Mouse (Mus musculus): ENCODE results near the gene Rufy1. TPM values are rescaled to one million over a fixed set of nuclear protein-coding genes. Genes with fewer than 3 reads are reported as not detected.
"Not testable (repeated sequence)": the region's sequence is repeated elsewhere in the genome, so short reads cannot be mapped to it uniquely, and the experiment has no call there.

Rufy1 gene
- polyA plus RNA-seq, 1 experiment from 2014 or later = 27.4 TPM

DNA sequence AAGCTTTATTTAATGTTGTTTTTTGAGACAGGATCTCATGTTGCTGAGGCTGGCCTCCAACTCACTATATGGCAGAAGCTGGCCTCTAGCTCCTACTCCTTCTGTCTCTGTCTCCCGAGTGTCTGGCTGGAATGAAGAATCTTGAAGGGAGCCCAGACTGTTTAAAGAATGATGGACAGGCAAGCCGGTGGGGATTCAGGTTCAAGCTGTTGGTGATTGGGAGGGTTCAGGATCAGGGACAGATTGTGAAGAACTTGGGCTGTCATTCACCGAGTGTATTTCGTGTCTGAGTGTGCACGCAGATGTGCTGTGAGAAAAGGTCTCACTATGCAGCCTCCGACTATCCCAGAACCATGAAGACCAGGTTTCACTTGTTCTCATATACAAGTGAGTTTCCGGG is 25.5 kb upstream of the Rufy1 start:
- Histone ChIP-seq H3K36me3 (ENCODE audit: insufficient read depth, low read length) (no peaks in the 10 kb centered on the region), H3K27me3 (ENCODE audit: insufficient read depth, low read length) (peaks cover 10% of the 10 kb centered on the region; the same call in 1 of the 2 replicates), H3K4me2 (replicated peaks; ENCODE audit: low read depth, low read length) (no peak overlapping the region), H3K9ac (replicated peaks; ENCODE audit: low read length) (no peak overlapping the region), H3K4me3 (ENCODE audit: low read length) (no peak overlapping the region), H3K27ac (ENCODE audit: low read length) (no peak overlapping the region), H3K9me3 (ENCODE audit: low read length) (no peaks in the 10 kb centered on the region), H3K4me1 (ENCODE audit: insufficient read depth, low read length) (peaks cover 13% of the 10 kb centered on the region)
- no peak for ATAC-seq (ENCODE audit: low FRiP score, low TSS enrichment)
- 62% methylated on average over 7 of the region's 7 CpGs for WGBS

GRCm38 (mm10) chr11:50454934-50455333 is 24.0 kb upstream of the Rufy1 start:
- no peaks in the 10 kb centered on the region for H3K36me3 ChIP-seq (ENCODE audit: insufficient read depth, low read length)
- ATAC-seq (ENCODE audit: low FRiP score, low TSS enrichment) = no peak
- 76% methylated on average over 6 of the region's 6 CpGs for WGBS
- peaks cover 10% of the 10 kb centered on the region; the same call in 1 of the 2 replicates for H3K27me3 ChIP-seq (ENCODE audit: insufficient read depth, low read length)
- H3K9me3 ChIP-seq (ENCODE audit: low read length) = no peaks in the 10 kb centered on the region
- no peak overlapping the region for H3K9ac ChIP-seq (replicated peaks; ENCODE audit: low read length)
- H3K27ac ChIP-seq (ENCODE audit: low read length) = no peak overlapping the region
- H3K4me3 ChIP-seq (ENCODE audit: low read length) = no peak overlapping the region
- H3K4me2 ChIP-seq (replicated peaks; ENCODE audit: low read depth, low read length) = no peak overlapping the region
- H3K4me1 ChIP-seq (ENCODE audit: insufficient read depth, low read length) = peaks cover 13% of the 10 kb centered on the region

DNA sequence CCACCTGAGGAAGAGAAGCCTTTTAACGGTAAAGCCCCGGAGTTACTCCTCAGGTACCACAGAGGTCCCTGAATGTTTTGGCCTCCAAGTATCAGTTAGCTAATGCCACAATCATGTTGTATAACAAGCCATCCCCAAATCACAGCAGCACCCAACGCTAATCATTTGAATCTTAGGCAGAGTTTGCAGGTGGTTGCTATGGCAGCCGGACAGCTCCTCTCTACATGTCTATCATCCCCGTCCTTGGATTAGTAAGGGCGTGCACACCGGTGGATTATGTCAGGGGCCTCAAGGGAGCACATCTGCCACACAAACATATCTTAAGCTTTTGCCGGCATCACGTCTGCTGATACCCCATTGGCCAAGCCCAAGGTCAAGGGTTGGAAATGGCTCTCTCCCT is 19.3 kb upstream of the Rufy1 start:
- 79% methylated on average over 9 of the region's 9 CpGs for WGBS
- Histone ChIP-seq H3K9ac (replicated peaks; ENCODE audit: low read length) (no peak overlapping the region), H3K4me2 (replicated peaks; ENCODE audit: low read depth, low read length) (no peak overlapping the region), H3K4me1 (ENCODE audit: insufficient read depth, low read length) (no peaks in the 10 kb centered on the region), H3K4me3 (ENCODE audit: low read length) (no peak overlapping the region), H3K9me3 (ENCODE audit: low read length) (no peaks in the 10 kb centered on the region), H3K27ac (ENCODE audit: low read length) (no peak overlapping the region), H3K27me3 (ENCODE audit: insufficient read depth, low read length) (no peaks in the 10 kb centered on the region), H3K36me3 (ENCODE audit: insufficient read depth, low read length) (no peaks in the 10 kb centered on the region)
- no peak for ATAC-seq (ENCODE audit: low FRiP score, low TSS enrichment)

GRCm38 (mm10) chr11:50448163-50448562 is 17.2 kb upstream of the Rufy1 start:
- H3K4me1 ChIP-seq (ENCODE audit: insufficient read depth, low read length); H3K27me3 ChIP-seq (ENCODE audit: insufficient read depth, low read length); H3K27ac ChIP-seq (ENCODE audit: low read length); H3K4me3 ChIP-seq (ENCODE audit: low read length); H3K9me3 ChIP-seq (ENCODE audit: low read length); H3K4me2 ChIP-seq (replicated peaks; ENCODE audit: low read depth, low read length); H3K9ac ChIP-seq (replicated peaks; ENCODE audit: low read length); H3K36me3 ChIP-seq (ENCODE audit: insufficient read depth, low read length); ATAC-seq (ENCODE audit: low FRiP score, low TSS enrichment): not testable (repeated sequence)
- 37% methylated on average over 8 of the region's 8 CpGs for WGBS

DNA sequence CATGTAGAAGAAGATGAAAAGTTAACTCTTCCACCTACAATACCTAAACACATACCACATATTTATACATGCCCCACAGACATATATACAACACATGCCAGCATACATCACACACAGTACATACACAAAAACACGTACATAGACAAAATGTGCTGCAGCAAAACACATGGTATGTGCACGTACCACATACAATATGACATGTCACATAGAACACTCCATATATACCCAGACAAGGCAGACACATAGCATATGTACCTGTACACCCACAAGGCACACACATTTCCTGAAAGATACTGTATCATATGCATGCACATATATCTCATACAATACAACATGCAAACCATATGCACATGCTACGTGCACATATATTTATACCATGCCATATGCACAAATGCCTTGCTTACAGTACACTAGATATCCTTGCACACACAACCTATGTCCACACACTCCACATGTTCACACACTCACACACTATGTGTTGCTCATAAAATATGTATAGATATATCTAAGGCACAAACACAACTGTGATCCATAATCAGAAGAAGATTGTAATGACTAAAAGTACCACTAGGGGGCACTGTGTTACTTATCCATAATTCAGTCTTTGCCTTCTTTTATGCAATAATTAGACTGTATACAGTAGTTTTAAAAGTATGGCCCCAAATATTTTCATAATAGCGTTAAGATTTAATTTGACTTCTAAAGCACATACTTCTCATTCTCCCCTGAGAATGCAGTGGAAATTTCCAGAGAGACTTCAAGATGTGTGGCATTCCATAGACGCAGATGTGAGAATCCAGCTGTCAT is 12.5 kb upstream of the Rufy1 start:
- H3K4me3 ChIP-seq (ENCODE audit: low read length) = no peak overlapping the region
- no peaks in the 10 kb centered on the region for H3K36me3 ChIP-seq (ENCODE audit: insufficient read depth, low read length)
- H3K9ac ChIP-seq (replicated peaks; ENCODE audit: low read length) = no peak overlapping the region
- no peak overlapping the region for H3K27ac ChIP-seq (ENCODE audit: low read length)
- no peak for ATAC-seq (ENCODE audit: low FRiP score, low TSS enrichment)
- 71% methylated on average over 5 of the region's 5 CpGs for WGBS
- H3K27me3 ChIP-seq (ENCODE audit: insufficient read depth, low read length) = 0 out of 2 replicates have a peak, but pooled peaks cover 2% of the 10 kb centered on the region
- no peak overlapping the region for H3K4me2 ChIP-seq (replicated peaks; ENCODE audit: low read depth, low read length)
- H3K9me3 ChIP-seq (ENCODE audit: low read length) = no peaks in the 10 kb centered on the region
- no peaks in the 10 kb centered on the region for H3K4me1 ChIP-seq (ENCODE audit: insufficient read depth, low read length)

DNA sequence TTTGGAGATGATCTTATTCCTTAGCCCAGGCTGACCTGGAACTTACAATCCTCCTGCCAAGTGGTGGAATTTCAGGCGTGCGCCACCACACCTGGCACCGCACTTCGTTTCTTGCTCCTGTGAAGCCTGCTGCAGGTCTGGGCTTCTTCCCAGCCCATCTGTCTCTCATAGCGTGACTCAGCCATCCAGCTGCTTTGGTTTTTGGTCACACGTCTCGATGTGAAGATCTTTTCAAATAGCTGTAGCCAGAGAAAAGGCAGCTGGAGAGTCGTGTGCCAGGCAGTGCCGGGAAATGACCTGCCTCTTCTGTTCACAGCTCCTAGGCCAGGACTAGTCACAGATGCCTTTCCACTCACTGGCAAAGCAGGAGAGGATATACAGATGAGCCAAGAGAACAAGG is 10.7 kb upstream of the Rufy1 start:
- no peak overlapping the region for H3K4me2 ChIP-seq (replicated peaks; ENCODE audit: low read depth, low read length)
- WGBS = 67% methylated on average over 9 of the region's 9 CpGs
- no peak overlapping the region for H3K4me3 ChIP-seq (ENCODE audit: low read length)
- H3K4me1 ChIP-seq (ENCODE audit: insufficient read depth, low read length) = no peaks in the 10 kb centered on the region
- H3K27me3 ChIP-seq (ENCODE audit: insufficient read depth, low read length) = 0 out of 2 replicates have a peak, but pooled peaks cover 2% of the 10 kb centered on the region
- ATAC-seq (ENCODE audit: low FRiP score, low TSS enrichment) = no peak
- H3K27ac ChIP-seq (ENCODE audit: low read length) = no peak overlapping the region
- no peaks in the 10 kb centered on the region for H3K9me3 ChIP-seq (ENCODE audit: low read length)
- no peaks in the 10 kb centered on the region for H3K36me3 ChIP-seq (ENCODE audit: insufficient read depth, low read length)
- no peak overlapping the region for H3K9ac ChIP-seq (replicated peaks; ENCODE audit: low read length)

DNA sequence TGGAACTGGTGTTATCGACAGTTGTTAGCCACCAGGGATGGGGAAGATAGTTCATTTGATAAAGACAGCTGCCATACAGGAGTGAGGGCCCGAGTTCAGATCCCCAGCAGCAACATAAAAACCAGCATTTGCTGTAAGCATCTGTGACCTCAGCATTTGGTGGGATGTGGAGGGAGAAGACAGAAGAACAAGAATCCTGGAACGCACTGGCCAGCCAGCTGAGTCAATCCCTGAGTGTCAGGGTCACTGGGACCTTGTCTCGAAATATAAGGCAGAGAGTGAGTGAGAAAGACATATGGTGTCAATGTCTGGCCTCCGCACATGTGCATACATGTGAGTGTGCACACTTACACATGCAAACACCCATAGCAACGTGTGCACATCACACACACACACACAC is 9.8 kb upstream of the Rufy1 start:
- ATAC-seq (ENCODE audit: low FRiP score, low TSS enrichment) = no peak
- WGBS = 77% methylated on average over 6 of the region's 6 CpGs
- no peaks in the 10 kb centered on the region for H3K9me3 ChIP-seq (ENCODE audit: low read length)

DNA sequence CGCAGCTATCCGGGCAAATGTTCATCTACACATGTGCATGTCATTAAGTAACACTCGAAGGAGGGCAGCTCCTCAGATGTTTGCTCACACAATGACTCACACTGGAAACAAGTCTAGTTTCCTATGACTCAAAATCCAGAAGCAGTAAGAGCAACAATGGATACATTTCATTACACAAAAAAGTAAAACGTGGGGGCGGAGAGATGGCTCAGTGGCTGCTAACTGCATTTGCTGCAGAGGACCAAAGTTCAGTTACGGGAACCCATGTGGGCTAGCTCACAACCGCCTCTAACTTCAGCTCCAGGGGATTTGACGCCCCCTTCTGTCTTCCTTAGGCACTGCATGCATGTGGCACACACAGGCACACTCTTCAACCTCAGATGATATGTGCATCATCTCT is 8.9 kb upstream of the Rufy1 start:
- no peak for ATAC-seq (ENCODE audit: low FRiP score, low TSS enrichment)
- no peaks in the 10 kb centered on the region for H3K4me1 ChIP-seq (ENCODE audit: insufficient read depth, low read length)
- 60% methylated on average over 8 of the region's 8 CpGs for WGBS

More for the DNA sequence above, 9.8 kb upstream of the Rufy1 start:
- H3K4me3 ChIP-seq (ENCODE audit: low read length) = no peak overlapping the region
- H3K4me2 ChIP-seq (replicated peaks; ENCODE audit: low read depth, low read length) = no peak overlapping the region
- H3K4me1 ChIP-seq (ENCODE audit: insufficient read depth, low read length) = no peaks in the 10 kb centered on the region
- H3K27ac ChIP-seq (ENCODE audit: low read length) = no peak overlapping the region
- no peaks in the 10 kb centered on the region for H3K36me3 ChIP-seq (ENCODE audit: insufficient read depth, low read length)
- H3K27me3 ChIP-seq (ENCODE audit: insufficient read depth, low read length) = 0 out of 2 replicates have a peak, but pooled peaks cover 2% of the 10 kb centered on the region
- H3K9ac ChIP-seq (replicated peaks; ENCODE audit: low read length) = no peak overlapping the region

DNA sequence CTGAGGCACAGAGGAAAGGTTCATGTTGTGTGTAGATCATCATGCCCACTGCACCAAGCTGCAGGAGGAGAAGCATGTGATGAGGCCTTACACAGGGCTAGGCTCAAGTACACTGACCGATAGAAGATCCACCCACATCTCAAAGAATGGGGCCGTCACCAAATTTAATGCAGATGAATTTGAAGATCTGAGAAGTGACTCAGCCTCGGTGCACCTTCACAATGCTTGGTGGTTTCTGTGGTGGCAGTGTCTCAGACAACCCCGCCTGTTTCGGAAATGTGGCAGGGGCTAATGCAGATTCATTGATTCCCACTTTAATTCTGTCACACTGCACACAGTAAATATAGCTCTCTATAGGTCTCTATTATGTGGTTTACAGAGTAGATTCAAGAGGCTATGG is 2.0 kb upstream of the Rufy1 start:
- Histone ChIP-seq H3K4me3 (ENCODE audit: low read length) (no peak overlapping the region), H3K4me1 (ENCODE audit: insufficient read depth, low read length) (peaks cover 12% of the 10 kb centered on the region), H3K4me2 (replicated peaks; ENCODE audit: low read depth, low read length) (no peak overlapping the region), H3K9me3 (ENCODE audit: low read length) (no peaks in the 10 kb centered on the region), H3K36me3 (ENCODE audit: insufficient read depth, low read length) (no peaks in the 10 kb centered on the region), H3K27me3 (ENCODE audit: insufficient read depth, low read length) (no peaks in the 10 kb centered on the region), H3K27ac (ENCODE audit: low read length) (no peak overlapping the region), H3K9ac (replicated peaks; ENCODE audit: low read length) (no peak overlapping the region)
- ATAC-seq (ENCODE audit: low FRiP score, low TSS enrichment) = no peak
- 95% methylated on average over 5 of the region's 5 CpGs for WGBS

More for the DNA sequence above, 8.9 kb upstream of the Rufy1 start:
- Histone ChIP-seq H3K27ac (ENCODE audit: low read length) (no peak overlapping the region), H3K36me3 (ENCODE audit: insufficient read depth, low read length) (no peaks in the 10 kb centered on the region), H3K9ac (replicated peaks; ENCODE audit: low read length) (no peak overlapping the region), H3K4me3 (ENCODE audit: low read length) (no peak overlapping the region), H3K27me3 (ENCODE audit: insufficient read depth, low read length) (0 out of 2 replicates have a peak, but pooled peaks cover 2% of the 10 kb centered on the region), H3K4me2 (replicated peaks; ENCODE audit: low read depth, low read length) (no peak overlapping the region), H3K9me3 (ENCODE audit: low read length) (no peaks in the 10 kb centered on the region)

DNA sequence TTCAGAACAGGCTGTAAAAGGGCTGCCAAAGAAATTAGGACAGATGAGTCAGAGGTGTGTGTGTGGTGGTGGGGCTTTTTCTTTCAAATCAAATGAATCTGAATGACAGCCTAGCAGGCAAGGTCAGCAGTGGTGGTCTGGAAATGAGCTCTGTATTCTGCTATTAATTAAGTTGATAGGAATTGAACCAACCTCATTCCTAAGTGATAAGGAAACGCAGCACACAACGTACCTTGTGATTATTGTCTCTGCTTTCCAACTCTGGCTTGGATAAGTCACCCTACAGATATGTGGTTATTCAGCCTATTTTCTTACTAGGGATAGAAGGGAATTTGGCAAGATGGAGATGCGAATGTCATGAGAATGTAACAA is 1.1 kb upstream of the Rufy1 start:
- no peaks in the 10 kb centered on the region for H3K36me3 ChIP-seq (ENCODE audit: insufficient read depth, low read length)
- ATAC-seq (ENCODE audit: low FRiP score, low TSS enrichment) = no peak
- H3K4me2 ChIP-seq (replicated peaks; ENCODE audit: low read depth, low read length) = no peak overlapping the region
- H3K9me3 ChIP-seq (ENCODE audit: low read length) = no peaks in the 10 kb centered on the region
- WGBS = 94% methylated on average over 3 of the region's 3 CpGs
- no peak overlapping the region for H3K9ac ChIP-seq (replicated peaks; ENCODE audit: low read length)
- no peaks in the 10 kb centered on the region for H3K27me3 ChIP-seq (ENCODE audit: insufficient read depth, low read length)
- H3K27ac ChIP-seq (ENCODE audit: low read length) = no peak overlapping the region
- peaks cover 12% of the 10 kb centered on the region for H3K4me1 ChIP-seq (ENCODE audit: insufficient read depth, low read length)
- no peak overlapping the region for H3K4me3 ChIP-seq (ENCODE audit: low read length)
